Mouse (Mus musculus): ENCODE data around the gene Siglecg. TPM values are rescaled to one million over a fixed set of nuclear protein-coding genes. Genes with fewer than 3 reads are reported as not detected.

Siglecg gene
- 100 to 1,000 TPM; 423 to 427 TPM for total RNA-seq (2023)

GRCm38 (mm10) chr7:43408131-43408553, at the start of gene Siglecg:
TSS of gene Siglecg (plus strand) at chr7:43408204.

GRCm38 (mm10) chr7:43427406-43427805, 19.4 kb downstream of the Siglecg start, which contains the start of gene Lim2:
TSS of gene Lim2 (plus strand) at chr7:43427670.

GRCm38 (mm10) chr7:43436341-43437255, 28.6 kb downstream of the Siglecg start, which contains the start of gene Nkg7:
TSS of gene Nkg7 (plus strand) at chr7:43437073.

GRCm38 (mm10) chr7:43440482-43440881, 32.5 kb downstream of the Siglecg start, which contains the start of gene Cldnd2:
TSS of gene Cldnd2 (plus strand) at chr7:43440782.

GRCm38 (mm10) chr7:43443917-43444293, 35.9 kb downstream of the Siglecg start, which contains the start of the genes Etfb and Gm45233:
TSS of gene Etfb (plus strand) at chr7:43444083.
TSS of gene Gm45233 (plus strand) at chr7:43444128.

GRCm38 (mm10) chr7:43462851-43463250, 54.8 kb downstream of the Siglecg start, which contains the start of gene Vsig10l:
TSS of gene Vsig10l (plus strand) at chr7:43463151.

Other genes with a start within 250 kb of the Siglecg start
- 10 to 100 TPM; 34.6 to 35.1 TPM for gene Zfp715, start 94.9 kb upstream of the Siglecg start, total RNA-seq (2023)
- gene Siglecf, start 56.9 kb upstream of the Siglecg start, total RNA-seq (2023) = under 1 TPM; 0.35 to 0.47 TPM
- not detected for gene Lim2, start 19.5 kb downstream of the Siglecg start, total RNA-seq (2023)
- gene Nkg7, start 28.9 kb downstream of the Siglecg start, total RNA-seq (2023) = 1 to 10 TPM; 1.5 to 2.1 TPM
- not detected for gene Cldnd2, start 32.6 kb downstream of the Siglecg start, total RNA-seq (2023)
- gene Etfb, start 35.9 kb downstream of the Siglecg start, total RNA-seq (2023) = 10 to 100 TPM; 40.2 to 43.3 TPM
- not detected for gene Gm45233, start 35.9 kb downstream of the Siglecg start, total RNA-seq (2023)
- 1 to 10 TPM; 1.2 to 3.1 TPM for gene Vsig10l, start 54.9 kb downstream of the Siglecg start, total RNA-seq (2023)
- not detected for gene Iglon5, start 81.9 kb downstream of the Siglecg start, total RNA-seq (2023)
- gene 4931406B18Rik, start 97.7 kb downstream of the Siglecg start, total RNA-seq (2023) = not detected
- 1 to 10 TPM; 1.0 to 2.3 TPM for gene Cd33, start 136.2 kb downstream of the Siglecg start, total RNA-seq (2023)
- gene Zfp658, start 154.1 kb downstream of the Siglecg start, total RNA-seq (2023) = 1 to 10 TPM; 2.5 to 3.0 TPM
- gene Zfp719, start 171.4 kb downstream of the Siglecg start, total RNA-seq (2023) = 1 to 10 TPM; 7.8 to 9.9 TPM
- gene Zfp819, start 199.0 kb downstream of the Siglecg start, total RNA-seq (2023) = not detected
- gene Ceacam18, start 226.5 kb downstream of the Siglecg start, total RNA-seq (2023) = not detected